Comparison of ENCODE assay signal across 9 mouse cellular contexts in genomic region chr6:121532926-121533325, GRCm38 (mm10). TPM values are rescaled to one million over a fixed set of nuclear protein-coding genes. Genes with fewer than 3 reads are reported as not detected.
DNase-seq lines count a peak whose midpoint lies in the region; ATAC-seq and TF ChIP-seq lines count a peak whose summit lies in the region.
"Had no signal": no experiment of that assay in that cellular context is flagged by ENCODE, and none has a peak within 500 bp of the region (broad histone marks: within the 10 kb centered on the region; RNA-seq: fewer than 3 reads in every experiment).

No protein-coding gene starts in this region.

- H3K27ac ChIP-seq in midbrain, embryonic 16.5 days (ENCODE audit: low read length), result no peak overlapping the region
- no peak overlapping the region for H3K27ac ChIP-seq in stomach, postnatal 0 days (replicated peaks)

- TF ChIP-seq CTCF in stomach, postnatal 0 days (IDR thresholded peaks at IDR 0.05; ENCODE audit: low read depth), result peak; percentile 87

- no peak overlapping the region; the same call in 1 of the 2 replicates for H3K9ac ChIP-seq in midbrain, embryonic 16.5 days (ENCODE audit: low read depth, low read length)
- no peak overlapping the region for H3K9ac ChIP-seq in stomach, postnatal 0 days (ENCODE audit: low read length)

- H3K4me1 ChIP-seq in midbrain, embryonic 16.5 days (ENCODE audit: control insufficient read depth, insufficient read depth, low read length), result no peaks in the 10 kb centered on the region
- no peaks in the 10 kb centered on the region for H3K4me1 ChIP-seq in stomach, postnatal 0 days (replicated peaks; ENCODE audit: control insufficient read depth, insufficient read depth)

- DNase-seq in heart, adult 11 months, result peak; percentile 86
- no peak for DNase-seq in heart, postnatal 25 days (ENCODE audit: low spot score)
- DNase-seq in cerebellum, adult 11-12 months, result peak; percentile 17
- peak; percentile 75 for DNase-seq in forelimb bud, embryonic 11.5 days (ENCODE audit: low read depth, low spot score)
- DNase-seq in kidney, adult 18-20 months, result peak; percentile 72
- DNase-seq in left cerebral cortex, postnatal 14 days (ENCODE audit: low spot score in 2 of 2), result peak; percentile 82 to 83
- peak; percentile 74 for DNase-seq in stomach, postnatal 0 days (ENCODE audit: low spot score)

- no peak overlapping the region for H3K4me2 ChIP-seq in midbrain, embryonic 16.5 days (ENCODE audit: low read length)
- no peak overlapping the region for H3K4me2 ChIP-seq in stomach, postnatal 0 days (replicated peaks; ENCODE audit: low read depth)

- H3K36me3 ChIP-seq in midbrain, embryonic 16.5 days (ENCODE audit: control insufficient read depth, insufficient read depth, low read length), result no peaks in the 10 kb centered on the region
- H3K36me3 ChIP-seq in stomach, postnatal 0 days (ENCODE audit: control insufficient read depth, insufficient read depth, low read length), result no peaks in the 10 kb centered on the region

- no peak for TF ChIP-seq EP300 in stomach, postnatal 0 days (optimal IDR thresholded peaks at IDR 0.05)

- no peaks in the 10 kb centered on the region for H3K27me3 ChIP-seq in midbrain, embryonic 16.5 days (ENCODE audit: control insufficient read depth, insufficient read depth, low read depth, low read length)
- H3K27me3 ChIP-seq in stomach, postnatal 0 days (ENCODE audit: control insufficient read depth, insufficient read depth, low read length), result no peaks in the 10 kb centered on the region

- WGBS in midbrain, embryonic 16.5 days, result 9% methylated on average over 3 of the region's 3 CpGs
- 4% methylated on average over 3 of the region's 3 CpGs for WGBS in stomach, postnatal 0 days

- peak; percentile 83 for ATAC-seq in midbrain, embryonic 16.5 days
- ATAC-seq in stomach, postnatal 0 days (ENCODE audit: low FRiP score, low TSS enrichment), result no peak

- H3K4me3 ChIP-seq in midbrain, embryonic 16.5 days (ENCODE audit: low read depth, low read length), result no peak overlapping the region
- no peak overlapping the region for H3K4me3 ChIP-seq in stomach, postnatal 0 days (ENCODE audit: low read depth, low read length)

- H3K9me3 ChIP-seq in midbrain, embryonic 16.5 days (replicated peaks; ENCODE audit: control insufficient read depth, low read length, poor library complexity, severe bottlenecking), result no peaks in the 10 kb centered on the region
- no peaks in the 10 kb centered on the region for H3K9me3 ChIP-seq in stomach, postnatal 0 days (ENCODE audit: control insufficient read depth, low read length)

- intact Hi-C loops in heart, postnatal 25 days (cut with DNase I), result loop anchor here (1.0 to 2.0 kb wide), 3 partner anchors 196 to 348 kb away; no protein-coding TSS in a partner anchor
- intact Hi-C loops in left cerebral cortex, postnatal 14 days (cut with DNase I), result loop anchor here (2.0 to 10.0 kb wide), 3 partner anchors 194 to 348 kb away; partner anchors contain the start of gene Pex26

RNA-seq across cellular contexts. Expression of gene Iqsec3, which starts 59.4 kb away (rescaled TPM):
- under 1 TPM; 0.39 to 0.61 TPM for total RNA-seq in heart, postnatal 25 days (2021)
- total RNA-seq in left cerebral cortex, postnatal 14 days (2021), result 10 to 100 TPM; 70.3 to 71.7 TPM
- 10.2 and 11.0 TPM in 2 replicates for polyA plus RNA-seq in midbrain, embryonic 16.5 days (2015; fragmentation: Nextera tagmentation; extraction: Ambion mirVana)
- polyA plus RNA-seq in stomach, postnatal 0 days (2015; fragmentation: Nextera tagmentation; extraction: Ambion mirVana), result 0.12 and 0.19 TPM in 2 replicates
- polyA plus RNA-seq: lung, embryonic 16.5 days had no signal

Comparison
In these comparisons a context has a peak if more than half of its experiments do, and no peak if none do; other contexts are left out.
1. RNA of gene Iqsec3, which starts 59.4 kb away (total RNA-seq): 70.3 to 71.7 TPM in left cerebral cortex, postnatal 14 days; 0.39 to 0.61 TPM in heart, postnatal 25 days; every median in the first group is over 10 times any median in the second.